Comparison of ENCODE assay signal across 9 mouse cellular contexts in genomic region chr5:92843850-92844785, GRCm38 (mm10).
A peak's percentile ranks its signal among the peaks of the same experiment; 100 is the strongest.
DNase-seq lines count a peak whose midpoint lies in the region; ATAC-seq and TF ChIP-seq lines count a peak whose summit lies in the region.
"Had no signal": no experiment of that assay in that cellular context is flagged by ENCODE, and none has a peak within 500 bp of the region (broad histone marks: within the 10 kb centered on the region; RNA-seq: fewer than 3 reads in every experiment).

No protein-coding gene starts in this region.

- no peak for TF ChIP-seq POLR2A in thymus, adult 2 months (IDR thresholded peaks at IDR 0.05; ENCODE audit: control insufficient read depth, extremely low read depth, insufficient read depth, low read length, poor library complexity)
- no peak for TF ChIP-seq POLR2A in lung, adult 2 months (IDR thresholded peaks at IDR 0.05; ENCODE audit: borderline replicate concordance, extremely low read depth, low read depth, low read length)

- no peak overlapping the region for H3K4me3 ChIP-seq in kidney, embryonic 14.5 days (ENCODE audit: low read length)
- H3K4me3 ChIP-seq in hindbrain, embryonic 14.5 days (replicated peaks; ENCODE audit: low read length), result no peak overlapping the region
- H3K4me3 ChIP-seq in thymus, adult 2 months (ENCODE audit: control insufficient read depth, insufficient read depth, low read length), result no peak overlapping the region
- H3K4me3 ChIP-seq in lung, adult 2 months (replicated peaks; ENCODE audit: extremely low read depth, low read depth, low read length), result no peak overlapping the region
- H3K4me3 ChIP-seq: myocyte had no signal

- peak overlapping the region; percentile 42; the same call in 1 of the 2 replicates for H3K27ac ChIP-seq in kidney, embryonic 14.5 days (ENCODE audit: low read depth, low read length)
- 0 out of 2 replicates have a peak overlapping the region, but pooled peaks have one; percentile 18 for H3K27ac ChIP-seq in hindbrain, embryonic 14.5 days
- H3K27ac ChIP-seq in thymus, adult 2 months (ENCODE audit: control insufficient read depth, insufficient read depth, low read length), result no peak overlapping the region

- peak; percentile 90 for ATAC-seq in kidney, embryonic 14.5 days (ENCODE audit: low FRiP score, low TSS enrichment)
- ATAC-seq in hindbrain, embryonic 14.5 days (ENCODE audit: low FRiP score), result peak; percentile 86

- H3K36me3 ChIP-seq in kidney, embryonic 14.5 days (ENCODE audit: control insufficient read depth, insufficient read depth, low read length), result no peaks in the 10 kb centered on the region
- H3K36me3 ChIP-seq in hindbrain, embryonic 14.5 days (replicated peaks; ENCODE audit: control insufficient read depth, insufficient read depth), result no peaks in the 10 kb centered on the region
- no peaks in the 10 kb centered on the region for H3K36me3 ChIP-seq in thymus, adult 2 months (ENCODE audit: control insufficient read depth, insufficient read depth, low read length)

- no peaks in the 10 kb centered on the region for H3K9me3 ChIP-seq in kidney, embryonic 14.5 days (ENCODE audit: control insufficient read depth, low read length)
- H3K9me3 ChIP-seq in hindbrain, embryonic 14.5 days (ENCODE audit: control insufficient read depth, low read length), result no peaks in the 10 kb centered on the region

- WGBS in kidney, embryonic 14.5 days, result 40% methylated on average over 20 of the region's 20 CpGs
- WGBS in hindbrain, embryonic 14.5 days, result 32% methylated on average over 20 of the region's 20 CpGs
- 92% methylated on average over 20 of the region's 20 CpGs for WGBS in thymus, adult 2 months
- 75% methylated on average over 20 of the region's 20 CpGs for WGBS in lung, adult 2 months

- no peaks in the 10 kb centered on the region for H3K27me3 ChIP-seq in kidney, embryonic 14.5 days (ENCODE audit: control insufficient read depth, insufficient read depth, low read length)
- no peaks in the 10 kb centered on the region for H3K27me3 ChIP-seq in hindbrain, embryonic 14.5 days (ENCODE audit: control insufficient read depth, insufficient read depth, low read length)
- H3K27me3 ChIP-seq in thymus, adult 2 months (ENCODE audit: control insufficient read depth, insufficient read depth, low read length), result no peaks in the 10 kb centered on the region

- peak overlapping the region; percentile 12; the same call in 1 of the 2 replicates for H3K9ac ChIP-seq in kidney, embryonic 14.5 days (ENCODE audit: low read depth, low read length)
- H3K9ac ChIP-seq in hindbrain, embryonic 14.5 days, result no peak overlapping the region

- no peak overlapping the region for H3K4me2 ChIP-seq in kidney, embryonic 14.5 days (replicated peaks; ENCODE audit: low read depth, low read length)
- H3K4me2 ChIP-seq in hindbrain, embryonic 14.5 days (replicated peaks), result no peak overlapping the region

- TF ChIP-seq CTCF in thymus, adult 2 months (IDR thresholded peaks at IDR 0.05; ENCODE audit: borderline replicate concordance, control insufficient read depth, extremely low read depth, insufficient read depth, low read length, poor library complexity), result no peak
- TF ChIP-seq CTCF in lung, adult 2 months (IDR thresholded peaks at IDR 0.05; ENCODE audit: insufficient read depth, low read length), result no peak

- H3K4me1 ChIP-seq in kidney, embryonic 14.5 days (ENCODE audit: control insufficient read depth, insufficient read depth, low read length), result peaks cover 28% of the 10 kb centered on the region
- peaks cover 12% of the 10 kb centered on the region for H3K4me1 ChIP-seq in hindbrain, embryonic 14.5 days (replicated peaks; ENCODE audit: control insufficient read depth, insufficient read depth, low read length)
- H3K4me1 ChIP-seq in thymus, adult 2 months (replicated peaks; ENCODE audit: control insufficient read depth, insufficient read depth, low read length), result no peaks in the 10 kb centered on the region
- peaks cover 24% of the 10 kb centered on the region for H3K4me1 ChIP-seq in lung, adult 2 months (ENCODE audit: control insufficient read depth, insufficient read depth, low read length)

- DNase-seq in kidney, adult 18-20 months, result no peak
- DNase-seq in embryo, embryonic 9.5 days (ENCODE audit: extremely low spot score), result peak; percentile 63
- peak; percentile 47 for DNase-seq in hindbrain, embryonic 14.5 days (ENCODE audit: low spot score)
- DNase-seq in neural tube, embryonic 10.5 days (ENCODE audit: extremely low spot score, low spot score), result peak; percentile 68
- DNase-seq in thymus, adult 2 months, result no peak
- no peak for DNase-seq in lung, adult 2 months
- DNase-seq in layer of hippocampus, adult 11-12 months (ENCODE audit: low spot score), result no peak

Comparison
In these comparisons a context has a peak if more than half of its experiments do, and no peak if none do; other contexts are left out.
1. DNase-seq: peak in embryo, embryonic 9.5 days (single experiment), hindbrain, embryonic 14.5 days (single experiment) and neural tube, embryonic 10.5 days (single experiment); none in kidney, adult 18-20 months (single experiment), thymus, adult 2 months (single experiment), lung, adult 2 months (single experiment) and layer of hippocampus, adult 11-12 months (single experiment).